Mouse (Mus musculus) CH12.LX (cell line): ENCODE results near the gene Gjb4. TPM values are rescaled to one million over a fixed set of nuclear protein-coding genes. Genes with fewer than 3 reads are reported as not detected.

Experiments
- DNase-seq: peaks from one replicate; pipeline ENCODE4 v3.0.0-alpha.2; 2013; ENCODE audit errors: extremely low read depth
- H3K27ac ChIP-seq: 2 replicates; pipeline ENCODE4 v1.5.1; 2012; ENCODE audit warnings: low read depth, mild to moderate bottlenecking, control low read depth, moderate library complexity; ENCODE audit not compliant: insufficient read depth
- H3K27me3 ChIP-seq: replicated peaks from 2 replicates; pipeline ENCODE3; 2012; ENCODE audit warnings: inconsistent platforms
- H3K36me3 ChIP-seq, 2 experiments: replicated peaks in 1 of 2; 2 replicates each; pipeline versions ENCODE3 to v1.6.1; 2012; ENCODE audit warnings: inconsistent platforms in 1 of 2, low read length in 1 of 2, mild to moderate bottlenecking in 1 of 2, mixed read lengths in 1 of 2, moderate library complexity in 1 of 2; ENCODE audit not compliant: control insufficient read depth in 1 of 2, insufficient read depth in 1 of 2
- H3K4me1 ChIP-seq, 2 experiments: 2 replicates each; pipeline ENCODE4 v1.6.1; 2012; ENCODE audit warnings: inconsistent platforms in 1 of 2, moderate library complexity in 1 of 2; ENCODE audit not compliant: insufficient read depth in 2 of 2, control insufficient read depth in 1 of 2
- H3K4me2 ChIP-seq: 2 replicates; pipeline ENCODE4 v1.6.1; 2012; ENCODE audit warnings: low read depth, mild to moderate bottlenecking, control low read depth; ENCODE audit not compliant: poor library complexity, insufficient read depth, severe bottlenecking
- H3K4me3 ChIP-seq, 3 experiments: fragments of 150-350 bp in 1 of 3; sonication (generic) in 1 of 3; replicated peaks in 1 of 3; 2 replicates each; pipeline versions ENCODE3 to v1.5.1; 2011 to 2012; ENCODE audit warnings: low read depth in 2 of 3, low read length in 2 of 3, mild to moderate bottlenecking in 2 of 3, moderate library complexity in 2 of 3, control low read depth in 1 of 3, improper control_type of control experiment in 1 of 3, inconsistent platforms in 1 of 3, mixed read lengths in 1 of 3; ENCODE audit not compliant: poor library complexity in 1 of 3
- H3K79me2 ChIP-seq: replicated peaks from 2 replicates; pipeline ENCODE4 v1.6.1; 2012; ENCODE audit warnings: mild to moderate bottlenecking, moderate library complexity; ENCODE audit not compliant: control insufficient read depth, poor library complexity, insufficient read depth, severe bottlenecking; ENCODE audit errors: extremely low read depth
- H3K9ac ChIP-seq: 2 replicates; pipeline ENCODE4 v1.6.1; 2012; ENCODE audit warnings: low read depth, mild to moderate bottlenecking, control low read depth, moderate library complexity; ENCODE audit not compliant: insufficient read depth
- H3K9me3 ChIP-seq: replicated peaks from 2 replicates; pipeline ENCODE3; 2012; ENCODE audit warnings: low read length, inconsistent platforms, mixed read lengths
- BHLHE40 ChIP-seq: IDR thresholded peaks from 2 replicates; pipeline ENCODE4 v1.6.1; 2011; ENCODE audit warnings: mild to moderate bottlenecking, low read depth, low read length, improper control_type of control experiment
- CHD1 ChIP-seq: IDR thresholded peaks from 2 replicates; pipeline ENCODE4 v1.6.1; 2012; ENCODE audit warnings: low read depth, low read length, improper control_type of control experiment, inconsistent platforms
- CHD2 ChIP-seq: IDR thresholded peaks from 2 replicates; pipeline ENCODE4 v1.6.1; 2011; ENCODE audit warnings: low read length, improper control_type of control experiment
- E2F4 ChIP-seq: IDR thresholded peaks from 2 replicates; pipeline ENCODE4 v1.6.1; 2011; ENCODE audit warnings: low read depth, low read length, improper control_type of control experiment; ENCODE audit not compliant: insufficient replicate concordance
- ELF1 ChIP-seq: IDR thresholded peaks from 2 replicates; pipeline ENCODE4 v1.6.1; 2014; ENCODE audit warnings: low read depth, mild to moderate bottlenecking, inconsistent platforms, low read length, improper control_type of control experiment
- ETS1 ChIP-seq: conservative IDR thresholded peaks from 2 replicates; pipeline ENCODE4 v1.6.1; 2012; ENCODE audit warnings: low read depth, mild to moderate bottlenecking, inconsistent platforms, low read length, improper control_type of control experiment, moderate library complexity
- HCFC1 ChIP-seq: IDR thresholded peaks from 2 replicates; pipeline ENCODE4 v1.6.1; 2012; ENCODE audit warnings: low read depth, mild to moderate bottlenecking, inconsistent platforms, low read length, improper control_type of control experiment
- IRF4 ChIP-seq: IDR thresholded peaks from 2 replicates; pipeline ENCODE4 v1.6.1; 2014; ENCODE audit warnings: low read depth, mild to moderate bottlenecking, inconsistent platforms, low read length, improper control_type of control experiment
- JUN ChIP-seq: IDR thresholded peaks from 2 replicates; pipeline ENCODE4 v1.6.1; 2011; ENCODE audit warnings: low read depth, mild to moderate bottlenecking, low read length, improper control_type of control experiment, moderate library complexity; ENCODE audit not compliant: insufficient read depth
- JUND ChIP-seq: conservative IDR thresholded peaks from 2 replicates; pipeline ENCODE4 v1.6.1; 2011; ENCODE audit warnings: low read depth, low read length, improper control_type of control experiment
- MAFK ChIP-seq: IDR thresholded peaks from 2 replicates; pipeline ENCODE4 v1.6.1; 2011; ENCODE audit warnings: low read length, improper control_type of control experiment; ENCODE audit not compliant: insufficient replicate concordance
- MAX ChIP-seq: IDR thresholded peaks from 2 replicates; pipeline ENCODE4 v1.6.1; 2011; ENCODE audit warnings: low read length, improper control_type of control experiment
- MAZ ChIP-seq: IDR thresholded peaks from 2 replicates; pipeline ENCODE4 v1.6.1; 2012; ENCODE audit warnings: low read depth, mild to moderate bottlenecking, inconsistent platforms, low read length, improper control_type of control experiment, moderate library complexity
- MEF2A ChIP-seq: IDR thresholded peaks from 2 replicates; pipeline ENCODE4 v1.6.1; 2014; ENCODE audit warnings: low read depth, mild to moderate bottlenecking, inconsistent platforms, low read length, improper control_type of control experiment, borderline replicate concordance
- MXI1 ChIP-seq: IDR thresholded peaks from 2 replicates; pipeline ENCODE4 v1.6.1; 2011; ENCODE audit warnings: mild to moderate bottlenecking, low read depth, low read length, improper control_type of control experiment
- POLR2A ChIP-seq: IDR thresholded peaks from 2 replicates; pipeline ENCODE4 v1.6.1; 2011; ENCODE audit warnings: low read depth, mild to moderate bottlenecking, improper control_type of control experiment, low read length
- POLR2AphosphoS2 ChIP-seq: IDR thresholded peaks from 2 replicates; pipeline ENCODE4 v1.6.1; 2011; ENCODE audit warnings: low read depth, low read length, improper control_type of control experiment
- TBP ChIP-seq: conservative IDR thresholded peaks from 2 replicates; pipeline ENCODE4 v1.6.1; 2011; ENCODE audit warnings: low read depth, low read length, improper control_type of control experiment
- TCF12 ChIP-seq: IDR thresholded peaks from 2 replicates; pipeline ENCODE4 v1.6.1; 2014; ENCODE audit warnings: low read depth, mild to moderate bottlenecking, inconsistent platforms, low read length, improper control_type of control experiment
- UBTF ChIP-seq: IDR thresholded peaks from 2 replicates; pipeline ENCODE4 v1.6.1; 2012; ENCODE audit warnings: low read depth, mild to moderate bottlenecking, inconsistent platforms, low read length, improper control_type of control experiment, moderate library complexity
- USF1 ChIP-seq: IDR thresholded peaks from 2 replicates; pipeline ENCODE4 v1.6.1; 2014; ENCODE audit warnings: low read depth, mild to moderate bottlenecking, inconsistent platforms, low read length, improper control_type of control experiment
- ZC3H11A ChIP-seq: IDR thresholded peaks from 2 replicates; pipeline ENCODE4 v1.6.1; 2012; ENCODE audit warnings: low read depth, mild to moderate bottlenecking, inconsistent platforms, low read length, improper control_type of control experiment
- ZNF384 ChIP-seq: IDR thresholded peaks from 2 replicates; pipeline ENCODE4 v1.6.1; 2012; ENCODE audit warnings: low read depth, low read length, improper control_type of control experiment, inconsistent platforms
- dilution Hi-C: fragments of 300-500 bp; cut with MboI; formaldehyde crosslinking; loops from 2 replicates; pipeline ENCODE4 v1.14.3; 2020; ENCODE audit warnings: low sequenced_read_pairs; ENCODE audit not compliant: extremely low pct_unique_long_range_greater_than_20kb, extremely low pct_ligation_motif_present
- in situ Hi-C: fragments of 300-500 bp; cut with MboI; formaldehyde crosslinking; loops from 3 replicates; pipeline ENCODE4 v1.14.3; 2019; ENCODE audit warnings: low sequenced_read_pairs, low pct_ligation_motif_present, low pct_unique_long_range_greater_than_20kb, mixed read lengths
- polyA plus RNA-seq: library from polyadenylated mRNA; unstranded; fragments of >175 nt; gene quantifications from 2 replicates; pipeline ENCODE4 v1.2.1, GENCODE M21; 2012; ENCODE audit warnings: low read depth; ENCODE audit not compliant: insufficient read length
- total RNA-seq, 2 experiments: library from RNA; depleted of rRNA; stranded (reverse); fragments of 300-350 nt in 1 of 2; fragments of >200 nt in 1 of 2; gene quantifications; 2 replicates each; pipeline ENCODE4 v1.2.3; 2012 to 2014

Gjb4 gene
- total and polyA plus RNA-seq, 3 experiments: not detected

- Histone ChIP-seq H3K27ac (no peak overlapping the region), H3K79me2 (no peaks in the 10 kb centered on the region), H3K4me1 (peaks cover 2 to 6% of the 10 kb centered on the region in 2 experiments; a peak in 3 of 4 replicates), H3K36me3 (no peaks in the 10 kb centered on the region), H3K9me3 (no peaks in the 10 kb centered on the region), H3K9ac (no peak overlapping the region), H3K27me3 (peaks cover 16% of the 10 kb centered on the region), H3K4me2 (no peak overlapping the region), H3K4me3 (no peak overlapping the region)
- dilution Hi-C loops: no loop called here
- TF ChIP-seq POLR2AphosphoS2: no peak
- TF ChIP-seq ZNF384: no peak
- TF ChIP-seq TBP: no peak
- no peak for TF ChIP-seq HCFC1
- no peak for TF ChIP-seq IRF4
- in situ Hi-C loops: no loop called here
- DNase-seq: no peak
Observed at GRCm38 (mm10) chr4:127327749-127328148, 26.1 kb downstream of the Gjb4 start.

- Histone ChIP-seq H3K27me3 (peaks cover 16% of the 10 kb centered on the region), H3K4me2 (no peak overlapping the region), H3K4me1 (peaks cover 2 to 6% of the 10 kb centered on the region in 2 experiments; a peak in 3 of 4 replicates), H3K4me3 (no peak overlapping the region), H3K9me3 (no peaks in the 10 kb centered on the region), H3K27ac (no peak overlapping the region), H3K79me2 (no peaks in the 10 kb centered on the region), H3K36me3 (no peaks in the 10 kb centered on the region), H3K9ac (no peak overlapping the region)
- dilution Hi-C loops: no loop called here
- TF ChIP-seq MEF2A (no peak), POLR2AphosphoS2 (no peak), JUN (no peak), USF1 (no peak), ETS1 (no peak), JUND (no peak), CHD2 (no peak), MAZ (no peak), MAX (no peak)
- DNase-seq: no peak
- in situ Hi-C loops: no loop called here
Observed at GRCm38 (mm10) chr4:127327258-127327657, 26.6 kb downstream of the Gjb4 start.

GRCm38 (mm10) chr4:127325276-127325675 is 28.6 kb downstream of the Gjb4 start:
- dilution Hi-C loops: no loop called here

More at GRCm38 (mm10) chr4:127325276-127325675, 28.6 kb downstream of the Gjb4 start:
- in situ Hi-C loops: no loop called here
- H3K36me3 ChIP-seq: no peaks in the 10 kb centered on the region
- peaks cover 5 to 6% of the 10 kb centered on the region in 2 experiments for H3K4me1 ChIP-seq
- no peaks in the 10 kb centered on the region for H3K79me2 ChIP-seq
- no peak overlapping the region for H3K4me2 ChIP-seq
- DNase-seq: no peak
- no peaks in the 10 kb centered on the region for H3K9me3 ChIP-seq
- H3K27ac ChIP-seq: no peak overlapping the region
- H3K9ac ChIP-seq: no peak overlapping the region
- H3K4me3 ChIP-seq: no peak overlapping the region
- no peak for TF ChIP-seq MAX
- TF ChIP-seq JUN: no peak
- no peak for TF ChIP-seq E2F4
- no peak for TF ChIP-seq CHD1
- no peak for TF ChIP-seq MXI1
- no peak for TF ChIP-seq POLR2A
- no peak for TF ChIP-seq BHLHE40
- no peak for TF ChIP-seq UBTF
- no peak for TF ChIP-seq ZNF384
- no peak for TF ChIP-seq ZC3H11A
- no peak for TF ChIP-seq CHD2
- TF ChIP-seq POLR2AphosphoS2: no peak
- TF ChIP-seq TCF12: no peak
- TF ChIP-seq ELF1: no peak
- TF ChIP-seq MAFK: no peak
- H3K27me3 ChIP-seq: peaks cover 16% of the 10 kb centered on the region
